Mouse (Mus musculus) lung, adult 18-20 months (tissue): ENCODE measurements around the gene Pdlim1.

ENCODE experiments used
- DNase-seq, 2 experiments: peaks; one replicate each; pipeline ENCODE4 v3.0.0; 2022; ENCODE audit warnings: mixed read lengths in 2 of 2

The Pdlim1 gene

DNA sequence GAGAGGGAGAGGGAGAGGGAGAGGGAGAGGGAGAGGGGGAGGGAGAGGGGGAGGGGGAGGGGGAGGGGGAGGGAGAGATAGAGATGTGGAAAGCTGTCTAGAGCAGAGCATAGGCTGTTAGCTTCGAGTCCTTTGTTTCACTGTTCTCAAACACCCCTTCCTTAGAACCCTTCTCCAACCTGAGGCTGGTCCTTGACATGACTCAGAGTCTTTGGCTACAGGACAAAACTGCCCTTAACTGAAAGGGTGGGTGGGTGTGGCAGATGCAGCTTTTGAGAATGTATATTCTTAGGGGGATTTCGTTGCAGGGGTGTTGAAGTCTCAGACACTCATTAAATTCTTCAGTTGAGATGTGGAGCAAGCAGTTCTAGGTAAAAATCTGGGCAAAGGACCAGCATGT, 11.8 kb upstream of the Pdlim1 start:
- no peak for DNase-seq

DNA sequence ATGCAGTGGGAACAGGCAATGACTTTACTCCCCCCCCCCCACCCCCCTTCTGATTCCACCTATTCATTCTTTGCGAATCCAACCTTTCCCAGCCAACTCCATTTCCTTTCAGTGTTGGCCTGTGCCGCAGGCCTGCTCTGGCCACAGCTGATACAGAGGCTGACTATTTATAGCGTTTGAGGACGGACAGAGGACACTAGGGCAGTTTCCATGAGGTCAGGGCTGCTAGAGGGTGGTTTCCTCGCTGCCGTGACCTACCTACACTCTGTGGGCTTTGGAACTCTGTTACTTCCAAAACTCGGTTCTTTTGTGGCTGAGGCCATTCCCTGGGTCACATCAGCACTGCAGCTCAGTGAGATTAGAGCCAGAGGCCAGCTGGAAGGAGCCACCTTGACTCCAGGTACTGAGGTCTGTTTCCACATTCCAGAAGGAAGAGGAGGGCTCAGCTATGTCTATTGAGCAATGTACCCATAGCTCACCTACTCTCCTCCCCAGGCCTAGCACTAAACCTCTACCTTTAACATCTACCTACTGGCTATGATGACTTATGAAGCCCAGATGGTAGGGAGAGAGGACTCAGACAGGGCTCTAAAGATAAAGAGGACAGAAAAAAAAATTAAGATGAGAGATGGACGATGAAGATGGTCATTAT, 6.9 kb upstream of the Pdlim1 start:
- DNase-seq = no peak

DNA sequence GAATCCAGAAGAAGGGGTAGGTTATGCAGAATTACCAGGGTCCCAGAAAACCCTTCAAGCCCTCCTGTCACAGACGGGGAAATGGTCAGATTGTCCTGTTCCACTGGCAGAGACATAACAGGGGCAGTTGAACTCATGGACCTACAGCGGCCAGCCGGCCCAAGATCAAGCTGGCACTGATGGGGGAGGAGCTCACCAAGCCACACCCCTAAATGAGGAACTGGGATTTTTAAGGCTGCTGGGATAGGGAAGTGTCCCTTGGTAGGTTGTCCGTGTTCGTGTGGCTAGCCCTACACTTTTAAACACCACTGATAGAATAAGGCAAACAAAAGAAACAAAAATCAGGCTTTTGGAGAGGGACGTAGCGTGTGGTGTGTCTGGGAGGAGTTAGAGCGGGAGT, 5.9 kb upstream of the Pdlim1 start:
- no peak for DNase-seq

DNA sequence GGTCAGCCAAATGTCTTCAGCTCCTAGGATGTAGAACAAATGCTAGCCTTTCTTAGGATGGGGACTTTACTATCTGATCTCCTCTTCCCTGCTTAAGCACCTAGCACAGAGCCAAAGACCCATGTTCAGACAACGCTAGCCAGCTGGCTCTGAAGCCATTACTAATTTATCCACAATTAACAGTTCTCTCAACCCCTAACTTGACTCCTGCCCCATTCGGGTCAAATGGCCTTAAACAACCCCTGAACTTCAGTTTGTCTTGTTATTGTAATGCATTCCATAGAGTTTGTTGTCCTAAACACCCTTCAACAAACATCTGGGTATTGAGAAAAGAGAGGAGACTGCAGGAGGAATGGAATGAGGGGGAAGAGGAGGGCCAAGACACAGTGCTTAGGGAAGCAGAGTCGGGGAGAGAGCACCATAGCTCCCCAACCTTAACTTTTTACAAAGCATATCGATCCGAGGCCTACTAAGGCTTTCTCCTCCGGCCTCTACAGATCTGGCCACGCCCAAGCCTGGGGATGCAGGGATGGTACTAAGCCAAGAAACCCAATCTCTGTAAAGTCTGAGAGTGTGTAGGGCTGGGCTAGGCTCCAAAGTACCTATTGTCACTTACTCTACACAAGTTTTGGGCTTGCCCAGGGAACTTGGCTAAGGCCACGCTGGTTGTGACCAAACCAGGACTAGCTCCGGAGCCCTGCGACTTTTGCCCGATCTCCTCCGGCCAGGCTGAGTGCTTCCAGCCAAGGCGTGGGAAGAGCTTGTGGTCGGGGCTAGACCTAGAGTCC, 4.0 kb upstream of the Pdlim1 start:
- DNase-seq = no peak

DNA sequence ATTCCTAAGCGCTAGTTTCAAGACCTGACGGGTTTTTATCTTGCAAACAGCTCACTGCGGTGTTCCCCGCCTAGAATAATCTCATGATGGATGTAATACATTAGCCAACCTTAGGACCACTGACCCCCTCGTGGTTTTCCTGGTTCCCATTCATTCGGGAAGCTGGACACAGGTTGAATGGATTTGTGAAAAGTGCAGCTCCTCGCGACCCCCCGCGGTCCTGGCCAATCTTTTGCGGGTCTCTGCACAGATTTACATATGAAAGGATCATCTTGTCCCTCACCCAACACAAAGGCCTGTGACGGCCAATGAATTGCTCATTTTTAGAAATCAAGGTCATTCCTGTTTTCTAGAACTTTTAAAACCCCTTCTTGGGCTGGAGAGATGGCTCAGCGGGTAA, 1.0 kb upstream of the Pdlim1 start:
- no peak for DNase-seq

DNA sequence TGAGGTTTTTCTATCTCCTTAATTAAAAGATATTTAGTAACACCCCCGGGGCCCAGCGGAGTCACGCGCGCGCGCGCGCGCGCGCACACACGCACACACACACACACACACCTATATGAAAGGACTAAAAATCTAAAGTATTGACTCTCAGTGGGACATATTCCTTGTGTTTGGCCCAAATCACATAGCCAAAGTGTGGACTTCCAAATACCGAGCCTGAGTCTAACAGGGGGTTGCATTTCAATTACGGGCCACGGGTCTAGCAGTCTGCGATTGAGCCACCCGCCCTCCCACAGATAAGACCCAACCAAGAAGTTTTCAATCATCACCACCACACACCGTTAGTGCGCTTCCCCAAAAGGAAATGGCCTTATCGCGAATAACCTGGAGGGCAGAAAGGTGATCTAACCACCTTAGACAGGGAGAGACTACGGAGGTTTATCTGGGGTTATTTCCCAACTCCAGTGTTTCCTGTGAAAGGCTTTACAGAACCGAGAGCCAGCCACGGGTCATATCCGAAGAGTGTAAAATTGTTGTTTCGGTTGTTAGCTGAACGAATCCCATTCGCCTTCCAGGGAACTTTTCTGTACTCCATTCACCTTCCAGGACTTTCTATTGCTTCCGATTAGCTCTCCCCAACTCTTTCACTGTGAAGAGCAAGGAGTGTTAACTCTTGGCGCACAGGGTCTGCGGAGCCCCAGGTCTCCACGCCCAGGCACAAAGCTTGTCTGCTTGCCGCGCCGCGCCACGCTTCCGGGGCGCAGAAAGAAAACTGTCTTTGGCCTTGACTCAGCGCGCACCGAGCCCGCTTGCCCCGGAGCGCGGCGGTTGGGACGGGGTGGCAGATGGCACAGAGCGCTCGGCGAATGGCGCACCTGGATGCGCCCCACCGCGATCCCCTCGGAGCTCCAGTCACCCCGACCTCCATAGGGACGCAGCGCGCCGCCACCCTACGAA, 1.0 kb downstream of the Pdlim1 start:
- DNase-seq = peak in 1 of 2 experiments; percentile 48

DNA sequence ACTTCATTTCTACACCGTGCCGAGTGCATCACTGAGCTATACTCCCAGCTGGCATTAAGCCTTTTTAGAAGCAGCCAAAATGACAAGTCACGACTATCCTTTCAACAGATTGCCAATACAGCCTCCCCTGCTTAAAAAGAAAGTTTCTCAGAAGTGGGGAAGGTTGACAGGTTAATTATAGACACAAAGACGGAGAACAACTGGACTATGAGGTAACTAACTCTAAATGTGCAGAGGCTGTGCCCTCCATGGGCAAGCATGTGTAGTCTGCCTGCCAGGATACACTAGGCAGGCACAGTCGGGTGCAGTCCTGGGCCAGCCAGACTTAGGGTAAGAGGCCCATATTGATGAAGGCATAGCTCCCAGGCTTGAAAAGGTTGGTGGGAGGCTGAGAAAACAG, 2.1 kb downstream of the Pdlim1 start:
- DNase-seq = no peak

DNA sequence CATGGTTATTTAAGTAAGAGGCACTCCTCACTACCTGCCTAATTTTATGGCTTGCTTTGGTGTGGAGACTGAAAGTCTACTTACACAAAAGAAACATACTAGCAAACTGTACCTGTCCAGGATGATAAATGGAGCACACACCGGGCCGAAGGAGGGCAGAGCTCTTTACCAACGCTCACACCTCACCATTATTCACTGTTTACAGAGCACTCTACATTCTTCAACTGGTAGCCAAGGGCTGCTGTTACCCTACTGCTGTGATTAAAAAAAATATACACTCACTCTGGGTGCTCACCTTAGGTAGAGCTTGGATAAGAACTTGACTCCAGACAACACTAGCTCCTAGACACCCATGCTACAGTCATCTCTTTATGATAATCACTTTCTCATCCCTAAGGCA, 3.1 kb downstream of the Pdlim1 start:
- DNase-seq = peak in 1 of 2 experiments; percentile 52

DNA sequence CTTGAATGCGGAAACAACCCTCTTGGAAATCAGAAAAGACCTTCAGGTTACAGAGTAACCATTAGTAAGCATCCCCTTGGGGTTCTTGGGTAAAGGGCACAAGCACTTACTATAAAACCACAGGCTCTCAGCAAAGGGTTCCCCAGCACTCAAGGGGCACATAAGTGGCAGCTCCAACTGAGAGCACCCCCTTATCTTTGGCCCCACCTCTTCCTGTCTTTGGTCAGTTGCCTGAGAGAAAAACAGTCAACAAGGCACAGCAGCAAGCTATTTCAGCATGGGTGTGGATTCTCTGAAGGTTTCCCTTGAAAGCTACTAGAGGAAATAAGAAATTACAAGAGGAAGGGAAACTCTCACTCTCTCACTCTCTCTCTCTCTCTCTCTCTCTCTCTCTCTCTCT, 4.3 kb downstream of the Pdlim1 start:
- DNase-seq = peak; percentile 89 to 91

DNA sequence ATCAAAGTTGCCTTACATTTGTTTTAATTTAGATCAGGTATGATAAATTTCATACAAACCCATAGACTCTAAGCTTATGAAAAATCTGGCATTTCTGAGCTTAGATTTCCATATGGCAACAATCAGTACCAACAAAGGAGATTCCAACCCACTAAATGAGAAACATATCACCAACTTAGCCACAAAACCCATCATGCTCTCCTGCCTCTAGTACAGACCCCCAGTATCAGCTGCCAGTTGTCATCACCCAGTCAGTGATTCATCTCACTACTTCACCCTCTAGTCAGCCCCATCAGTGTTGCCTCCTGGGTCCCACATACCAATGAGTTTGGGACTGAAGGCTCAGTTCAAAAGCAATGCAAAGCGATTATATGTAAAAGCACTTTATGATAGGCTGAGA, 12.2 kb downstream of the Pdlim1 start:
- DNase-seq = no peak

DNA sequence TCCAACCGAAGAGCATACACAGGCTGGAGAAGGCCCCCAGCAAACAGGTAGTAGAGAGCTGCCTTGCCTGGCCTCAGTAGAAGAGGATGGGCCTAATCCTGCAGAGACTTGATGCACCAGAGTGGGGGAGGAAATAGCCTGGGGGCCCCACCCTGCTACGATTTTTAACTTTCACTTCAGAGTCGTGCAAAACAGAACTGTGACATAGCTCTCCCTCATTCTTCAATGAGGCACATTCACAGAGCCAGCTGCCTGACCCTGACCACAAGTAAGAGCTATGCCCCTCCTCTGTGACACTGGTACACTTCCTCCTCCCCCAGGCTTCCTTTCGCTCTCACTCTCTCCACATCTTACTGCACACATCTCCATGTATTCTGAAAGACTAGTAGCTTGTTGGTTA, 14.2 kb downstream of the Pdlim1 start:
- peak in 1 of 2 experiments; percentile 56 for DNase-seq

DNA sequence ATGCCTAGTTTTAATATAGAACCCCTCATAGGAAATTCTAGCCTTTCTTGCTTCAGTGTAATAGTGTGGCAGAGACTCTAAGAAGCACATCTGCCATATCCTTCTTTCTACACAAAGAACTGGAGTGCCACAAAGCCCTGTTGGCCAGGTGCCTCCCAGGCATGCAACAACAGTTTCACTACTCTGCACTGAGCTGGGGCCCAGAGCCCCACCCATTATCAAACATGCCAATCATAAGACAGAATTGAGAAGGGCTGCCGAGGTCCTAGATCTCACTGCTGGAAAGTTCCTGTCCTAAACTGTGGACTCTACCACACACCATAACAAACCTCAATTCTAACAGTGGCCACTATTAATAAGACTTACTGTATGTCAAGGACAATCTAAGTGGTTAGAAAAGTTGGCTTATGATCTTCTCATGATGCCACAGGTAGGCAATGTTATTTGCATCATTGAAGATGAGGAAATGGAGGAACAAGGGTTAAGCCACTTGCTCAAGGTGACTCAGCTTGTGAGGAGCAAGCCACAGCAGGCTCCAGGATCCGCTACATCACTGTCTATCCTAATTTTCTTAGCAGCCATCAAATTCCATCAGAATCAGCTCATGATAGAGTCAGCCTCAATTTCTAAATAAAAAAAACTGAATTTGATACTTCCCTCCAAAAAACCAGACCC, 15.1 kb downstream of the Pdlim1 start:
- no peak for DNase-seq

DNA sequence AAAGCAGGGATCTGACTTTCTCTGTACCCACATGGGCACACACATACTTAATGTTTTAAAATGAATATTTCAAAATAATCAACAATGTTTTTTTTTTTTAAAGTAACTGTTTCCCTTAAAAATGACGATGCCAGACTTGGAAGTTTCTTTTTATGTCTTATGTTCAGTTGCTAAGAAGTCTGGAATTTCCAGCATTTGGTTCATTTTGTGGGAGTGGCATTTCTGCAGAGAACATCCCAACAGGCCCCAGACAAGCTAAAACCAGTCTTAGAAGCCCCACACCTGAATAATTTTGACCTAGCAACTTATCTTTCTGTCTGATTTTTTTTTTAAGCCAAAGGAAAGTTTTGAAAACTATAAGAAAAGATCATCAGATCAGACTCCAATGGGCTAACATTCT, 16.1 kb downstream of the Pdlim1 start:
- no peak for DNase-seq

DNA sequence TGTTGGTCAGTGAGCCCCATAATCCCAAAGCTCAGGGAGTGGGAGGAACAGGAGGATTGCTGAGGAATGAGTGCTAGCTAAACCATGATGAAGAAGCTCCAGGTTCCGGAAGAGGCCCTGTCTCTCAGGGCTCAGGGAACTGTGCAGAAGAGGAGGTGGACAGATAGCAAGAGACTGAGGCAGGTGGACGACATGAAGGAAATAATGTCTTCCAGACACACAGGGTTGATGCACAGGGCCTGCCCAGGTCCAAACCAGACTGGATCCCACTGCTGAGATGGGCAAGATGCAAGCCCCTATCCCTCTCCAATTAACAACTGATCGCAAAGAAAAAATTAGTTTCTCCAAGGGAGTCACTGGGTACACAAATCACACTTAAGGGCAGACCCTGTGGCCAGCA, 16.9 kb downstream of the Pdlim1 start:
- no peak for DNase-seq

DNA sequence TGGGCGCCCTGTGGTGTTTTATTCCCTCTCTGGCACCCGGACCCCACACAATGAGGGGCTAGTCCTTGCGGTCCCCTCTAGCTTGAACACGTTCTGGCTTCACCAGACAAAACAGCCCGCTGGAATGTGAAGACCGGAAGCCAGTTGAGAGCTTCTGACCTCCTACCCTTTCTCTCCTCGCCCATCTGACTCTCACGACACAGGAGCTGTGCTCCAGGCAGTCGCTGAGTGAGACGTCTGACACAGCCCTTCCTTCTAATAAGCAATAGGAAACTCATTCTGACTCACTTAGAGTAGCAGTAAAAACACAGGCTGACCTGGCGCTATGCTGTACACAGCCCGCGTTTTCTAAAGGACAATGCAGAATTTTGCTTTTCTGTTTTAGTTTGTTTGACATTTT, 17.9 kb downstream of the Pdlim1 start:
- no peak for DNase-seq

DNA sequence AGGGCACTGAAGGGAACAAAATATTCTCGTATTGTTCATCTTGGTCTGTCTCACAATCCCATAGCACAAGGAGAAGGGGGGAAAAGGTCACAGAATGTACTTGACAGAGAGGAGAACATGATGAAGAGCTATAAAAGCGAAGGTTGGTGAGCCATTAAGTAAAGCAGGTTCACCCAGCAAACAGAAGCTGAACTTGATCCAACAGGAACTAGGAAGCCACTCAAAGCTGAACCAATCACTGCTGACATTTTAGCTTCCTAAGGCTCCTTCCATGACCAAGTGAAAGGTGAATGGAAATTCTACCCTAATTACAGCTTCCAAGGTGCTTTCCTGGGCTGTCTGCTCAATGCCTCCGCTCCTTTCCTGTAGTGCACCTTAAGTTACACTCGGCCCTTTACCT, 20.5 kb downstream of the Pdlim1 start:
- no peak for DNase-seq

DNA sequence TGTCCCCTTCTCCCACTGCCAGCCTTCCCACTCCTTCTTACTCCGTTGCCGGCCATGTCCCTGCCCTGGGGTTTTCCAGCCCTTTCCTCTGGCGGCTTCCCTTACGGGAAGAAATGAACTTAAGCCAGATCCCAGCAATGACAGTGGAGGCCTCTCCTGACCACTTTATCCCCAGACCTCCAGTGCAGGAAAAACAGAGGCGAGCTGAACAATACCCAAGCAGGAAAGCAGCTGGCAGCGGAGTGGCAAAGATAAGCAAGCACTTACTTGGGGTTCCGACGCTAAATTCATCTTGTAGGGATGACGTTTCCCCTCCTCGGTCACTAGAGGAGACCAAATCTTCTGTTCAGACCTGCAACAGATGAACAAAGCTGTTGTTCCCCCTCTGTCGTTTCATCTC, 22.3 kb downstream of the Pdlim1 start:
- peak; percentile 56 to 64 for DNase-seq

DNA sequence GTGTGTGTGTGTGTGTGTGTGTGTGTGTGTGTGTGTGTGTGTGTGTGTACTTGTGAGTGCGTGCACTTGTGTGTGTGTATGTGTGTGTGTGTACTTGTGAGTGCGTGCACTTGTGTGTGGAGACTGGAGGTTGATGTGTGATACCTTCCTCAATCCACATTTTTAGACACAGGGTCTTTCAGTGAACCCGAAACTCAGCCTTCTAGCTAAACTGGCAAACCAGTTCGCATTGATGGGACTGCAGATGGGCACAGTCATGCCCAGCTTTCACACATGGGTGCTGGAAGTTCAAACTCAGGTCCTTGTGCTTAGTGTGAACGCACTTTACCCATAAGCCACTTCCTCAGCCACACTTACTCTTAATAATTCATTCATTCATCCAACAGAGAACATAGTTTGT, 23.2 kb downstream of the Pdlim1 start:
- no peak for DNase-seq

DNA sequence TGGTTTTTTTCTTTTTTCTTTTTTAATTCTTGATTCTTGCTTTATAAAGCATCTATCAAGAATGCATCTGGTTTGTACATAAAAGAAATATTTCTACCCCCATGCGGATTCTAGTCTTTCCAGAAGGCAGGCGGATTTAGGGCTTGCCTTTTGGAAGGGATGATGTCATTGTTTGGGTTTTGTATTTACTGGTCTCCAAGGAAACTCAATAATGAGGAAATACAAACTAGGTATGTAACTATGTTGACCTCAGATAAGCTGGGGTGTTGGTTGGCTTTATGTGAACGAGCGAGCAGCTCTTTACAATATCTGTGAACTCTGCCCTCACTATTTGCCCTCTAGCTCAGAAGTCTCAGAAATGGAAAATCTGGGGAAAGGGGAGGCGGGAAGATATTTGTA, 24.4 kb downstream of the Pdlim1 start:
- DNase-seq = peak in 1 of 2 experiments; percentile 52

DNA sequence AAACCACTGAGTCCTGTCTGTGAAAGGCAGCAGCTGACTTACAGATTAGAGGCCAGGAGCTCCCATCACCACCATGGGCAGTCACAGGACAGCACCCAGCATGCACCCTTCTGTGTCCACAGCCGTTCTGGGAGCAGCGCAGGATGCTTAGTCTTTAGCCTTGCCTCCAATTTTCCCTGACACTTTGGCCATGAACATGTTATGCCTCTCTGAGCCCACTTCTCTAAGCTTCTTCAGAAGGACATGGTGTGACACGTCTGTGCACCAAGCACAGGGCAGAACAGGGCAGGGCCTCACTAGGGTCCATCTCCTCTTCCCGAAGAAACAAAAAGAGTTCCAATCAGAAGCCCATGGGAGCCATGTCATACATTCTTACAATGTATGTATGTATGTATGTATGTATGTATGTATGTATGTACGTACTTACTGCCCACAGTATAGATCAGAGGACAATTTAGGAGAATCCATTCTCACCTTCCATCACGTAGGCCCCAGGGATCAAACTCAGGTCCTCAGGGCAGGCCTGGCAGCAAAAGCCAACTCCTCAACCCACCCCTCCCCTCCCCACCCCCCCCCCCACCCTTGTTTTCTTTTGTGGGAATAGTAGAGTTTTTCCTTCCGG, 24.9 kb downstream of the Pdlim1 start:
- DNase-seq = no peak

DNA sequence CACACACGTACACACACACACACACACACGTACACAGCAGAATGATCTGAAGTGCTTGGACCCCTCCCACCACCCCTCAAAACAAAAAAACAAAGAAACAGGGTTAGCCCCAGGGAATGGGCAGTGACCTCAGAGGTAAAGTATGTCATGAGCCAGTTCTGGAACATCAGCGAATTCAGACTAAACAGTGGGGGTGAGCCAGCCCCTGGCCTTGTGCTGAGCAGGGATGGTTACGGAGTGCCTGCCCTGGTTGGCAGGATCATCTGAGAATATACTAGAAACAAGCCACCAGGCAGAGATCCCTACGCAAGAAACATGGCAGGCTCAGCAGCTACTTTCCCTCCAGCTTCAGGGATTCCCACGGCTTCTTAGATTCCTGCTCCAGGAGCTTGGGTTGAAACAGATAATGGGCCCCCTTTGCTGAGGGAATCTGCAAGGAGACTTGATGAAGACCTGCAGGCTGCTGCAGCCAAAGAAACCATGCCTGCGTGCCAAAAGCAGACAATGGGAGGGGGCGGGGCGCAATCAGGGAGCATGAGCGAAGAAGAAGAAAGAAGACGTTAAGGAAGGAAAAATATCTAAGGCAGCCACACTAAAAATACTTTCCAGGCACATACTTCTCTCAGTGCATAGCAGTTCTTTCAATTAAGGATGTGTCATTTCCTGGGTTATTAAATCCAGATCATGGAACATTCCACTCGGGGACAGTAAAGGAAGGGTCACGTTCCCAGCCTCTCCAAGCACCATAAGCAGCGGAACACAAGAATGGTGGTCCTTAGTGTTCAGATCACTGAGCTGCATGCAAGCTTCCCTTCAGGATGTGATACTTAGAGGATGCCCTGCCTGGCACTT, 30.6 kb downstream of the Pdlim1 start:
- DNase-seq = no peak
